Mouse (Mus musculus): ENCODE measurements around the gene Mex3d. TPM values are rescaled to one million over a fixed set of nuclear protein-coding genes. Genes with fewer than 3 reads are reported as not detected.

Gene Mex3d
- polyA plus RNA-seq, 1 experiment from 2014 or later = 0.72 TPM

DNA sequence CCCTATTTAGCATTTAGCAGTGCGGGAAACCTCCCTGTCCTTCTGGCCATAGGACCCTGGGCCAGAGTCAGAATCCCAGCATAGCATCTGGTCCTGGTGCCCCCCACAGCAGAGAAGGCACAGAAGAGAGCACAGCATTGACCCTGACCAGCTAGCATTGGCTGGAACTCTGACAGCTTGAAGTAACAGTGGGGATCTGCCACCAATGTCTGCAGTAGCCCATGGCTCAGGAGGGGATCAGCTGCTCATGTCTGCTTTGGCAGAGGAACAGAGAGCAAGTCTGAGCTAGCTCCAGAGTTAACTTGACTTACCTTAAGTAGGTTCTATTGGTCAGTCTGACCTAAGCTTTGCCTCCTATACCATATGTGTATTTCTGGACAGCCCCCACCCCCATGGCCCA lies 30.4 kb upstream of the Mex3d start:
- 93% methylated on average over 1 of the region's 1 CpGs for WGBS (ENCODE audit: insufficient replicate concordance)
- H3K4me1 ChIP-seq (ENCODE audit: insufficient read depth) = peaks cover 39% of the 10 kb centered on the region

DNA sequence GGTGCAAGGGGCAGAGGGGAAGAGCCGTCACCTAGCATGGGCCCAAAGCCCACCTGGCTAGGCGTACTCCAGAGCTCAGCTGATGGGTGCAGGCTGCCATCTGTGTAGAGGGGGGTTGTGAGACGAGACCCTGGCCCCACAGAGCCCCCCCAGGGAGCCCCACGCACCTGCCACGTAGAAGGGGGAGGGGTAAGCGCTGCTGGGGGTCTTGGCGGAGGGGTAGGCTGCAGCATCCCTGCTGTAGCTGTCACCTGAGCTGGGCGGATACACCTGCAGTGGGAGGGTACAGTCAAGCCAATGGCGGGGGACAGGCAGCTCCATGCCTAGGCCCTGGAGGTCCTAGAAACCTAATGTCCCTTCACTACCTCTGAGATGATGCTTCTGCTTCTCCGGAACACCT lies 29.9 kb upstream of the Mex3d start:
- H3K36me3 ChIP-seq (replicated peaks; ENCODE audit: insufficient read depth, low read length) = peaks cover 98% of the 10 kb centered on the region
- DNase-seq (no peak), ATAC-seq (no peak)
- H3K9ac ChIP-seq (replicated peaks) = no peak overlapping the region
- H3K9me3 ChIP-seq (ENCODE audit: low read length) = no peaks in the 10 kb centered on the region
- WGBS (ENCODE audit: insufficient replicate concordance) = 91% methylated on average over 10 of the region's 10 CpGs
- no peak overlapping the region for H3K4me3 ChIP-seq (ENCODE audit: low read depth, low read length)
- no peaks in the 10 kb centered on the region for H3K27me3 ChIP-seq (ENCODE audit: insufficient read depth, low read length)
- no peak overlapping the region for H3K4me2 ChIP-seq (ENCODE audit: low read depth, low read length)
- H3K27ac ChIP-seq (ENCODE audit: low read depth) = no peak overlapping the region
- TF ChIP-seq EP300 (IDR thresholded peaks at IDR 0.05; ENCODE audit: low read depth) = no peak
- no peak for TF ChIP-seq CTCF (IDR thresholded peaks at IDR 0.05; ENCODE audit: low read depth)
- peaks cover 35% of the 10 kb centered on the region for H3K4me1 ChIP-seq (ENCODE audit: insufficient read depth)

More for the DNA sequence above, 30.4 kb upstream of the Mex3d start:
- Histone ChIP-seq H3K9me3 (ENCODE audit: low read length) (no peaks in the 10 kb centered on the region), H3K27ac (ENCODE audit: low read depth) (no peak overlapping the region), H3K36me3 (replicated peaks; ENCODE audit: insufficient read depth, low read length) (peaks cover 94% of the 10 kb centered on the region), H3K9ac (replicated peaks) (no peak overlapping the region), H3K27me3 (ENCODE audit: insufficient read depth, low read length) (no peaks in the 10 kb centered on the region), H3K4me2 (ENCODE audit: low read depth, low read length) (no peak overlapping the region), H3K4me3 (ENCODE audit: low read depth, low read length) (no peak overlapping the region)
- TF ChIP-seq EP300 (IDR thresholded peaks at IDR 0.05; ENCODE audit: low read depth) (no peak), CTCF (IDR thresholded peaks at IDR 0.05; ENCODE audit: low read depth) (no peak)
- DNase-seq (no peak), ATAC-seq (no peak)

DNA sequence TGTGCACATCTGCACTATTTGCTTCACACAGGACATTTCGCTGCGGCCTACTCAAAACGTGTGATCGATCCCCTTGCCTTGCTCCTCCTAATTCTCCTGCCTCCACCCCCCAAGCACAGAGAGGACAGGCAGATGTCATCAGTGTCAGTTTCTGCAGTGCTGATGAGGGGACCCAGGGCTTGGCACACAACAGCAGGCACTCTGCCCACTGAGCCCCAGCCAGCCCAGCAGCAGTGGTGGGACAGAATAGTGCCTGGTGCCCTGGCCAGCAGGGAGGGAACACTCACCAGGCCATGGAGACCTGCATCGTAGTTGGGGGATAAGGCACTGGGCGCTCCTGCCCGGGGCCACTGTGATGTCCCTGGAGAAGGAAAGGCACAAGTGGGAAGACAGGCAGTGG lies 28.1 kb upstream of the Mex3d start:
- no peaks in the 10 kb centered on the region for H3K27me3 ChIP-seq (ENCODE audit: insufficient read depth, low read length)
- H3K4me1 ChIP-seq (ENCODE audit: insufficient read depth) = peaks cover 20% of the 10 kb centered on the region
- DNase-seq = no peak
- H3K4me2 ChIP-seq (ENCODE audit: low read depth, low read length) = no peak overlapping the region
- H3K36me3 ChIP-seq (replicated peaks; ENCODE audit: insufficient read depth, low read length) = peaks cover 100% of the 10 kb centered on the region
- H3K27ac ChIP-seq (ENCODE audit: low read depth) = no peak overlapping the region
- no peaks in the 10 kb centered on the region for H3K9me3 ChIP-seq (ENCODE audit: low read length)
- H3K9ac ChIP-seq (replicated peaks) = no peak overlapping the region
- H3K4me3 ChIP-seq (ENCODE audit: low read depth, low read length) = no peak overlapping the region
- ATAC-seq = no peak
- WGBS (ENCODE audit: insufficient replicate concordance) = 95% methylated on average over 7 of the region's 7 CpGs
- no peak for TF ChIP-seq EP300 (IDR thresholded peaks at IDR 0.05; ENCODE audit: low read depth)
- TF ChIP-seq CTCF (IDR thresholded peaks at IDR 0.05; ENCODE audit: low read depth) = no peak

DNA sequence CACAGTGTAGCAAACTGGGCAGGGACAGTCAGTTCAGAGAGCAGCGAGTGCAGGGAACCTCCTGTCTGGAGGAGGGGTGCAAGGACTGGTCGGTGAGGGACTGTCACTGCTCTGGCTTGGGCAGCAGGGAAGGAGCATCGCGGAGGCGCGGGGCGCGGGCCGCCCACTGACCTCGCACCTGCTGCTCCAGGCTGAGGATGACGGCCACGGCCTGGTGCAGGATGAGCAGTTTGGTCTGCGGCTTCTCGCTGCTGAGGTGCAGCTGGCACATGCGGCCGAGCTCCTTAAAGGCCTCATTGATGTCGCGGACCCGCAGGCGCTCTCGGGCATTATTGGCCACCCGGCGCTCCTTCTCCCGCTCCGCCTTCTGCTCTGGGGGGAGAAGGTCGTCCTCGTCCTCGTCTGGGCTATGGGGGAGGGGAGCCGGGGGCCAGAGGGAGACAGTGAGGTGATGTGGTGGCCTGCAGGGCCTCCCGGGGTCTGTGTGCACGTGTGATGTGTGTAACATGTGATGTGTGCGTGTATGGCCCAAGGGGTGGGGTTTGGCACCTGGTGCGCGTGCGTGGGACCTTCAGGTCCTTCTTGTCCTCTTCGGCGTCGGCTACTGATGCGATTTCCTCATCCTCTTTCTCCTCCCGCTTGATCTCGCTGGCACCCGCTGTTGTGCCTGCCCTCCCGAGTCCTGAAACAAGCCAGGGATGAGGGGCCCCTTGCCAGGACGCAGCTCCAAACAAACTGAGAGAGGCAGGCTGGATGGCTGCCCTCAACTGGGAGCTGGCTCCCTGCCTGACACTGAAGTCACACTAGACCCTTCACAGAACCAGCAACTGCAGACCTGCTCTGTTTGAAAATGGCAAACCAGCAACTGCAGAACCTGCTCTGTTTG lies 25.4 kb upstream of the Mex3d start:
- no peaks in the 10 kb centered on the region for H3K27me3 ChIP-seq (ENCODE audit: insufficient read depth, low read length)
- DNase-seq (no peak), ATAC-seq (no peak)

DNA sequence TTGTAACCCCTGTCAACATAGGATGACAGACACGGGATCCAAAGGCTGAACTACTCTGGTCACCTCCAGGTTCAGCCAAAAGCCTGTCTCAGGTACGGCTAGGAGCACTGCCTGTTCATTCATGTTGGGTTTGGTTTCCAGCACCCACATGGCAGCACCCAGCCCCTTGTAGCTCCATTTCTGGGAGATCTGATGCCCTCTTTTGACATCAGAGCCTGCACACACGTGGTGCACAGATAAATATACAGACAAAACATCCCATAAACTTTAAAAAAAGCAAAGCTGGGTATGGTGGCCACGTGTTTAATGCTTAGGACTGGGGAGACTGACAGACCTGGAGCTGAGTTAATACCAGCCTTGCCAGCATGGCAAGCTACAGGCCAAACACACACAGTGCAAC lies 20.5 kb upstream of the Mex3d start:
- H3K36me3 ChIP-seq (replicated peaks; ENCODE audit: insufficient read depth, low read length) = peaks cover 50% of the 10 kb centered on the region
- 0 out of 2 replicates have a peak overlapping the region, but pooled peaks have one; percentile 88 for H3K4me2 ChIP-seq (ENCODE audit: low read depth, low read length)
- no peak overlapping the region for H3K4me3 ChIP-seq (ENCODE audit: low read depth, low read length)
- ATAC-seq = no peak
- no peaks in the 10 kb centered on the region for H3K9me3 ChIP-seq (ENCODE audit: low read length)
- 34% methylated on average over 4 of the region's 4 CpGs for WGBS (ENCODE audit: insufficient replicate concordance)
- peak overlapping the region; percentile 85 for H3K27ac ChIP-seq (ENCODE audit: low read depth)
- peak overlapping the region; percentile 80; the same call in 1 of the 2 replicates for H3K9ac ChIP-seq (replicated peaks)
- TF ChIP-seq CTCF (IDR thresholded peaks at IDR 0.05; ENCODE audit: low read depth) = no peak
- TF ChIP-seq EP300 (IDR thresholded peaks at IDR 0.05; ENCODE audit: low read depth) = no peak
- no peak for DNase-seq
- H3K27me3 ChIP-seq (ENCODE audit: insufficient read depth, low read length) = no peaks in the 10 kb centered on the region
- peaks cover 22% of the 10 kb centered on the region for H3K4me1 ChIP-seq (ENCODE audit: insufficient read depth)

More for the DNA sequence above, 25.4 kb upstream of the Mex3d start:
- WGBS (ENCODE audit: insufficient replicate concordance) = 91% methylated on average over 44 of the region's 44 CpGs
- no peak overlapping the region for H3K4me2 ChIP-seq (ENCODE audit: low read depth, low read length)
- no peak overlapping the region for H3K27ac ChIP-seq (ENCODE audit: low read depth)
- no peak for TF ChIP-seq CTCF (IDR thresholded peaks at IDR 0.05; ENCODE audit: low read depth)
- TF ChIP-seq EP300 (IDR thresholded peaks at IDR 0.05; ENCODE audit: low read depth) = no peak
- H3K9ac ChIP-seq (replicated peaks) = no peak overlapping the region
- no peak overlapping the region for H3K4me3 ChIP-seq (ENCODE audit: low read depth, low read length)
- peaks cover 89% of the 10 kb centered on the region for H3K36me3 ChIP-seq (replicated peaks; ENCODE audit: insufficient read depth, low read length)
- no peaks in the 10 kb centered on the region for H3K9me3 ChIP-seq (ENCODE audit: low read length)
- peaks cover 1% of the 10 kb centered on the region for H3K4me1 ChIP-seq (ENCODE audit: insufficient read depth)

DNA sequence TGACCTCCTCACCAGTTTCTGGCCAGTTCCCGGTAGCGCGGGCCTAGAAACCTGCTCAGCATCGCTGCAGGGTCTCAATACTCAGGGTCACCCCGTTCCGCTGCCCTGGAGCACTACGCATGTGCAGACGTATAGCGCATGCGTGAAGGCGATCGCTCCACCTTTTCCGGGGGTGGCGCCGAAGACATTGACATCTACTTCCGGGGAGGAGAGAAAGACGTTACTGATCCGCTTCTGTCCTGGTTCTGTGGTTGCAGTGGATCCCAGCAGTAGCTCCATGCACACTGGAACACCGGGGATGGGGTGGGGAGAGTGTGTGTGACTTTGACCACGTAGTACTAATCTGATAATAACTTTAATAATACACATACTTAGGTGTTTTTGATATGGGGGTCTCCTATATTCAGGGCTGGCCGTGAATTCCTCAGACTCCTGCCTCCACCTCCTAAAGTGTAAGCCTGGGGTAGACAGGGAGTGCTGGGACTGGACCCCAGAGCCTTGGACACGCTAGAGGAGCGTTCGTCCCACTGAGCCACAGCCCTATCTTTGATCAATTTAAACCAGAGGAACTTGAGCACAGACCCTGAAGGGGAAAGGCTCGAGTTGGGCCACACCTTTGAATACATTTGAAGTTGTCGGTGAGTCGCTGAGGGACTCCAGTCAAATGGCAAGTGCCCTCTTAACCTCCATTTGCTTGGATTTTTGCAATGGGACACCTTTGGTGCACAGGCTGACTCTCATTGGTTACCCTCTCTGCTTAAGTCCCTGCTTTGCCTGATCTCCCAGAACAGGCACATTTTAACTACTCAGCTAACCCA lies 19.4 kb upstream of the Mex3d start, which contains the start of gene Uqcr11:
Gene Uqcr11 (minus strand): TSS at position 147 of the 818 bp plus-strand sequence.
- H3K9me3 ChIP-seq (ENCODE audit: low read length) = no peaks in the 10 kb centered on the region
- H3K36me3 ChIP-seq (replicated peaks; ENCODE audit: insufficient read depth, low read length) = peaks cover 48% of the 10 kb centered on the region
- peak; percentile 92 for DNase-seq
- peak within 1 kb of the TSS; percentile 88 for H3K4me2 ChIP-seq (ENCODE audit: low read depth, low read length)
- H3K9ac ChIP-seq (replicated peaks) = peak within 1 kb of the TSS; percentile 80
- H3K4me3 ChIP-seq (ENCODE audit: low read depth, low read length) = peak within 1 kb of the TSS; percentile 70
- no peaks in the 10 kb centered on the region for H3K27me3 ChIP-seq (ENCODE audit: insufficient read depth, low read length)
- under 1% methylated on average over 27 of the region's 27 CpGs for WGBS (ENCODE audit: insufficient replicate concordance)
- TF ChIP-seq EP300 (IDR thresholded peaks at IDR 0.05; ENCODE audit: low read depth) (no peak; the same call in 1 of the 2 replicates), CTCF (IDR thresholded peaks at IDR 0.05; ENCODE audit: low read depth) (no peak)
- ATAC-seq = peak; percentile 83
- H3K4me1 ChIP-seq (ENCODE audit: insufficient read depth) = peaks cover 22% of the 10 kb centered on the region
- peak within 1 kb of the TSS; percentile 85 for H3K27ac ChIP-seq (ENCODE audit: low read depth)

Data from liver, postnatal 0 days (tissue).